Mouse (Mus musculus) right cerebral cortex, postnatal 14 days (tissue): ENCODE results near the gene Bcas3.

Experiments used
- DNase-seq: peaks from one replicate; pipeline ENCODE4 v3.0.0; 2022

Bcas3 gene

DNA sequence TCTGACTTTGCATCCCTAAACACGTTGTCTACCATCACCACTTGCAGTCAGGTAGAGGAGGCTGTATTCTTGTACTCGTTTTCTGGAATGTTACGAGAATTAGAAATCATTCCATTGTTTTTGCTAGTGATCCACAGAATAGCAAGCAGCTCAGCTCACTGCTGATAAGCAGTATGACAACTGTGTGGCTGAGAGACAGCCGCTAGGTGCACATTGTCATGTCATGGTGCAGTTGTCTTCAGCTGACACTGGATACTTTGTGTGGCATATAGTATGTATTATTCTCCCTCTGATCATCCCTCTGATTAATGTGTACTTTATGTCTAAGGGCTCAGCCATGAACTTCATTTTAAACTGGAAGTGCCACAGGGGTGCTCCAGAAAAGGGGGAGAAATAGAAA, 190.3 kb downstream of the Bcas3 start:
- no peak for DNase-seq

DNA sequence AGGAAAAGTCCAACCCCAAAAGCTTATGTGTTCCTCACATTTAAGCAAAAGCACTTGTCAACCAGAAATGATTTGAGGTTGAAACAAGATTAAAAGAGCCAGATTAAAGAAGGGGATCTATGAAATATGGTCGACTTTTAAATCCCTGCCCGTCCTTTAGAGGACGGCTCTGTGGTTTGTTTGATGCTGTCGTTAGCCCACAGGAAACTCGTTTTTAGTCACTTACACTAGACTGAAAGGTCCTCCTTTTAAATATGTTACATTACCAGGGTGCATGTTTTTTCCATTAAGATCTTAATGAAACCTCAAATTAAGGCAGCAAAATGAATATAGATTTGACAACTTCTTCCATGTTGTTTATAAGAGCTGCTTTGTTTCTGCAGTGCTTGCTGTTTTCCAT, 192.6 kb downstream of the Bcas3 start:
- DNase-seq, result no peak

DNA sequence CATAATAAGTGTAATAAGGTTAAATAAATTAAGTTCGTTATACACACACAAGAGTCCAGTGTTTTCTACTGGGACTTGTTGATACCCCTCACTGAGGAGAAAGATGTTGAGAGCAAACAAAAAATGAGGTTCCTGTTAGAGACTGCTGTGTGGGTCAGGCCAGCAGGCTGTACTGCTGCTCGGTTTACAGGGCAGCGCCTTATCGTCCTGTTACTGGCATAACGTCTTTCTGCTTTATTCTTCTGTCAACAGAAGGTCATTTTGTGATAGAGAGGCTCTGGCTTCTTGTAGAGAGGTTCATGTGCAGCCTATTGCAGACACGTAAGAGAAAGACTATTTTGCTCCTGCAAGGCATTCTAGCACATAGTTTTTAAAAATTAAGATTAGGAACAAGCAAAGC, 195.0 kb downstream of the Bcas3 start:
- DNase-seq, result no peak

DNA sequence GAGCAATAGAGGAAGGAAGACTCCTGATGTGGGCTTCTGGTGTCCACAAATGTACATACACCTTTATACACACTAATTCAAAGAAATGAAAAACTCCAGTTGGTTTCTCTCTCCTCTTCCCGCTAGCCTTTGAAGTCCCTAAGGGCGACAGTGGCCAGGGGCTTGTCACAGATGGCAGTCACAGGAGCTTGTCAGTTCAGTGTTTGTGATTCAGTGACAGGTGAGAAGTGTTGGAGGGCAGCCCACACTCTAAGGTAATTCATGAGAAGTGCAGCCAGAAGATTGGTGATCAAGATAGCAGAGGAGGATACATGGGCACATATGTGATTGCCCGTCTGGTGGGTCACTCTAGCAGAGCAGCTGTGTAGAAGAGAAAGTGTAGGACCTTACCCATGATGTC, 196.7 kb downstream of the Bcas3 start:
- DNase-seq, result no peak

DNA sequence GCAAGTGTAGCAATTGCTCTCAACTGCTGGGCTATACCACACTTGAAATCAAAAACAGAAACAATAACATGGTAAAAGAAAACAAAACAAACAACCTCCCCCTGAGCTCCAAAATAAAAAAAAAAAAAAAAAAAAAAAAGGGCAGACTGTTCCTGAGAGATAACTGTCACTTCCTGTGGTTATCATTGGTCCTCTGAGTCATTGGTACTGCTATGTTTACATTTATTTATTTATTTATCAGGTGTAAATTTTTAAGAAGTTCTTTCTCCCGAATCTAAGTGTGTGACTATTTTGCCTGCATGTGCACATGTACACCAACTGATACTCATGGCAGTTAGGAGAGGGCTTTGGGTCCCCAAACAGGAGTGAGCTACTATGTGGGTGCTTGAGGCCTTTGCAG, 202.1 kb downstream of the Bcas3 start:
- DNase-seq, result no peak

DNA sequence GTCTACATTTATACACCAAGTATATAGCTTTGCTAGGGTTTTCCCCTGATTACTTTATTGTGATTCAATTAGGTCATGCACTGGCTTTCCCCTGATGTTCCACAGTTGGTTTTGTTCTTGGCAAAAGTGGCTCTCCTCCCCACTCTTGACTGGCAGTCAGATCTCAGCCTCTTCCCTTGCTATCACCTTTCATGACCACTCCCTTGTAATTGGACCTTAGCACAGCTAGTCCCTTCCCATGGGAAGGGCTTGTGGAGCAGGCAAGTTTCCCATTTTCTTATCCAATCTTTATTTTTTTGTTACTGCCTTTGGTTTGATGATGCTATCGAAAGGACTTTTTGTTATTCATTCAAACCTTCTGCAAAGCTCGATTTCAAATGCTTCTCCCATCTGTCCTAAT, 202.8 kb downstream of the Bcas3 start:
- DNase-seq, result no peak

DNA sequence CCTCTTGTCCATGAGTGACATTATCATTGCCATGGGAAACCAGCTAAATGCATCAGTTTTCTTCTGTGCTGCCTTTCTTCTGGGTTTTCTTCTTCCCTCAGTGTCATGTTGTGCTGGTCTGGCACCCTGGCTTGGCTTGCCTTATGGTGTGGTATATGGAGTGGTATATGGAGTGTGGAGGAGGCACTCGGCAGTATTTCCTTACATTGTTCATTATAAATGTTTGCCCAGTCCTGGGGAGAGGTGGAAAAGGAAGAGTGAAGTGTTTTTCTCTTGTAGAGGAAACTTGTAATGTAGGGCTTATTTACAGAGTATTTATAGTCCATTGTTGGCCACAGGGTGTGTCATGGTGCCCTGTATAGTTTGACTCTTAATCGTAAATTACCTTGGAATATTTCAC, 212.1 kb downstream of the Bcas3 start:
- no peak for DNase-seq

DNA sequence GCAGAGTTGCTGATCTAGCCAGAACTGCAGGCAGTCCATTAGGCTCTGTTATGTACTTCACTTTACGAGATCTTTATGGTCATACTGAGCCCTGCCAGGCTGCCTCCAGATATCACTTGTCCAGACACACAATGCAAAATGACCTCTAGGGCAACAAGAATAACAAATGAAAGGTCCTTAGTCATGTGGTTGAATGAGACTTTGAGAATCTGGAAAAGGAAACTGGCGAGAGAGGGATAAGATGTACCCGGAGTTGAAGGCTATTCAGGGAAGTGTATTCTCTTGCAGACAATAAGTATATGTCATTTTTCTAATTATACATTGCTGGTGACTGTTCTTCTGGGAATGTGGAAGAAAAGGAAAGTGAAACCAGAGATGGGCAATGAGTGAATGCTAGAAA, 218.1 kb downstream of the Bcas3 start:
- DNase-seq, result no peak

DNA sequence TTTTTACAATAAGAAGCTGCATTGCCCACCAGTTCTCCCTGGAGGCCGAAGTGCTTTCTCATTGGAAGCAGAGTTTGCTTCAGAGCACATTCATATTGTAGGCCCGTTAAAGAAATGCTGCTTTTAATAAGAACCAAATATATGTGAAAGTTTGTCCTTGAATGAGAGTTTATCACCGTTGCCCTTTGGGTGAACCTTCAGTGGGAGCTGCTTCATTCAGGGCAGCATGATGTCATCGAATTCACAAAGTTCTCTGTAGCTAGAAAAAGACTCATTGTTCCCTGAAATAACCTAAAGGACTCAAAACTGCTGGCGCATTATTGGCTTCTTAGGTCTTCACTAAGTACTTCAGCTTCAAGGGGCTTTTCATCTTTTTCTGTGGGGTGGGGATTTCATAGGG, 219.0 kb downstream of the Bcas3 start:
- DNase-seq, result no peak

DNA sequence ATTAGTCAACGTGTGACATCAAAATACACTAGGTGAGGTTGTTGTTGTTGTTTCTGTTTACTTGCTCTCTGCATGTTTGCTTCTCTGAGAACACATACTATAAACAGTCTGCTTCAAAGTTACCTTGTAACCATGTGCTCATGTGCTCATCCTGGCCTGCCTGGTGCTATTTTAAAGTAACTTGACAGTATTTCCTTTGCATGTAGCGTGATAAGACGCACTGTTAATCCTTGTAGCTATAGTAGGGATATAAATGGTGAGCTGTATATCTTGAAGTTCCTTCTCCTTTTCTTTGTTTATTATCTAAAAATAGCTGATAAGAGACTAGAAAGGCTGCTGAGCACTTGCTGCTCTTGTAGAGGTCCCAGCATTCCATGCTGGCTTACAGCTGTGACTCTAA, 219.6 kb downstream of the Bcas3 start:
- DNase-seq, result no peak

DNA sequence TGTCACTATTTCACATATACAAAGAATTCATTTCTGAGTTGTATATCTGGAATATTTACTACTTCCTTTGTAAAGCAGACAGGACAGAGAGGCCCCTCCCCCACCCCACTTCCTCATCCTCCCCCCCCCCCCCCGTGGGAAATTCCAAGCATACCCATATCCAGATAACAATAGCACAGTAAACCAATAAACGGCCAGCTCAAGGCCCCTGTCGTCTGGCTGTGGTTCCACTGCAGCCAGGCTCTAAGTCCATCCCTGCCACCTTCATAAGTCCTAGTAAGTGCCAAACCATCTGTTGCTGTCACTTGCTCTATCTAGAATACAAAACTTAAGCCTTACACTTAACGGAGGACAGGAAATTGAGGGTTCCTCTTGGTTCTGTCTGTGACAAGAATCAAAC, 221.5 kb downstream of the Bcas3 start:
- no peak for DNase-seq

DNA sequence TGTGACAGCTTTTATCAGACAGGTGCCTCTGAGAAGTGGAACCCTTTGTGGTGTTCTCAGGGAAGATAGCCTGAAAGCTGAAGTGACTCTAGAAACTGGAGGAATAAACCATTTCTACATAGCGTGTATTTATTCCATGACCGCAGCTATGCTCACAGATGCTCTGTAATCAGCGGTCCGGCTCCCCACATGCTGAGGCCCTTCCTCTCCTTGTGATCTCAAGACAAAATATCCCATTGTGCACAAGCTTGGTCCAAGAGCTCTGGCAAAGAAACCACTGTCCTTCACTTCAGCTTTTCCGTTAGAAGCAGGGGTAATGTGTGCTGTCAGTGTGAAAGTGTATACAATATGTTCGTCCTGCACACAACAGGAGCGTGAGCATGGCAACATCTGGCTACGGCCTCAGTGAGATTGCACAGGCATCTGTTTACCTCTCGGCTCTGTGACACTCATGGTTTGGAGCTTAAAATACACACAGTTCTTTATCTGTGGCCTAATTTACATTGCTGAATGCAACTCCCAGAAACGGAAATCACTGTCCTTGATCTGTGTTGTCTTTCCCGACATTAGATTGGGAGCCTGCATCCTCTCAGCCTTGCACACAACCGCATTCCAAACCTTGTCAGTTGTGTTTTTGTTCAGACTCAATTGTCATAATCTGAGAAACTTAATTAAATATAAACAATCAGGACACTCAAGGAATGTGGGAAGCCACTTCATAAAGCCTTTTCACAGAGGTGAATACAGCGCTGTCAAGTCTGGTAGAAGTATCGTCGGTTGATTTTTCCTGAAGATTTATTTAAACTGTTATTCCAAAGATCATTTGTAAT, 225.1 kb downstream of the Bcas3 start:
- DNase-seq, result no peak

DNA sequence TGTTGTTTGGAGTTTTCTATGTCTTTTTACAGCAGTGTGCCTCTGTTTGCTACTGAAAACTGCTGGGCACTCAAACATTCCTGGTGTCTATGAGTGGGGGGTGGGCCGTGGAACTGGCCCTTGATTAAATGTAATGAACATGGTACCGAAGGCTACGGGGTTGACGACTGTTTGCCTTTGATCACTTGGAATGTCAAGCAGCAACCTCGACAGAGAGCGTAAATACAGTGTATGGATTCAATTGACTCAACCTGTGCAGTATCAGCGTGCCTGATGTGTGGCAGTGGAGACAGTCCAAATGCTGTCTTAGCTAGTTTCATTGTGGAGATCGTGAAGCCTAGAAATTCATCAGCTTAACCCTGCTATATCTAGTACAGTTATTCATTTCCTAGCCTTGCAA, 231.1 kb downstream of the Bcas3 start:
- no peak for DNase-seq

DNA sequence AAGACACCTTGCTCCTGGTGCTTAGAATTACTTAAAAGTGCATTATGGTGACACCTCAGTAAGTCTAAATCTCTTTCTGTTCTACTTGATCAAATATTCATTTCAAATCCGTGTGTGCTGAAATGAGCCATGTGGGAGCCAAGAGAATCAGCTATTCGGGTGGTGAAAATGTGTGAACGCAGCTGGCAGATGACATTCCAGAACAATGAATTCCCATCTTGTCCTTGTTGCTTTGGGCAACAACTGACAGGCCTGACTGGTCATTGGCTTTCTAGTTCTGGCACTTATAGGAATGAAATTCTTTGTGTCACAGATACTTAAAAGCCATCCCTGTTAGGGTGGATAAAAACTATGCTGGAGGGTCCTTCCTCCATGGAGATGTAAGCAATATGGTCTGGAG, 240.7 kb downstream of the Bcas3 start:
- no peak for DNase-seq

DNA sequence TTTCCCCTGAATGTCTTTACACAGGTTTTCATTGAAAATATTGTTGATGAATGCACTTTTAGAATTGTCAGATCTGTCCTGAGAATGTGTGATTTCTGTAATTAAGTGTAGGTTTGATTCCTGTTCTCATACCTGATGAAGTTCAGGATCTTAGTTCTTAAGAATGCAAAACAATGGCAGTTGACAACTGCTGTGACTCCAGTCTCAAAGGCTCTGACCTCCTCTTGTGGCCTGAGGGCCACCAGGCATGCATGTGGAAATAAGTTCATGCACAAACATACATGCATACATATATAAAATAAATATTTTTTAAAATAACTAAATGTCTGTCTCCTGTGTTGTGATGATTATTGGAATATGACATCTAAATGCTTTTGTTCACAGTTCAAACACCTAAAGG, 246.3 kb downstream of the Bcas3 start:
- DNase-seq, result no peak

DNA sequence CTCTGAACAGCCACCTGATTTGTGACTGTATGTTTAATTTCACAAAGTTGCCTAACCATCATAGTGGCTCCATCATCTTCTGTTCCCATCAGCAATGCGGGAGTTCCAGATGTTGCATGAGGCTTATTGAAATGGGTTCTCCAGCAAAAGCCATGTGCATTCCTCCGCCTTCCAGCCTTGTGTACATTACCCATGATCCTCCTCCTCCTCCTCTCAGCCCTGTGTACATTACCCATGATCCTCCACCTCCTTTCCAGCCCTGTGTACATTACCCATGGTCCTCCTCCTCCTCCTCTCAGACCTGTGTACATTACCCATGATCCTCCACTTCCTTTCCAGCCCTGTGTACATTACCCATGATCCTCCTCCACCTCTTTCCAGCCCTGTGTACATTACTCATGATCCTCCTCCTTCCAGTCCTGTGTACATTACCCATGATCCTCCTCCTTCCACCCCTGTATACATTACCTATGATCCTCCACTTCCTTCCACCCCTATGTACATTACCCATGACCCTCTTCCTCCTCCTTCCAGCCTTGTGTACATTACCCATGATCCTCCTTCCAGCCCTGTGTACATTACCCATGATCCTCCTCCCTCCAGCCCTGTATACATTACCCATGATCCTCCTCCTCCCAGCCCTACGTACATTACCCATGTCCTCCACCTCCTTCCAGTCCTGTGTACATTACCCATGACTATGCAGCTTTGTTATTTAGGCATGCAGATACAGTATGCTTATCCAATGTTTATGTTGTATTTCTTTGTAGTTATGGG, 250.8 kb downstream of the Bcas3 start:
- DNase-seq, result no peak

DNA sequence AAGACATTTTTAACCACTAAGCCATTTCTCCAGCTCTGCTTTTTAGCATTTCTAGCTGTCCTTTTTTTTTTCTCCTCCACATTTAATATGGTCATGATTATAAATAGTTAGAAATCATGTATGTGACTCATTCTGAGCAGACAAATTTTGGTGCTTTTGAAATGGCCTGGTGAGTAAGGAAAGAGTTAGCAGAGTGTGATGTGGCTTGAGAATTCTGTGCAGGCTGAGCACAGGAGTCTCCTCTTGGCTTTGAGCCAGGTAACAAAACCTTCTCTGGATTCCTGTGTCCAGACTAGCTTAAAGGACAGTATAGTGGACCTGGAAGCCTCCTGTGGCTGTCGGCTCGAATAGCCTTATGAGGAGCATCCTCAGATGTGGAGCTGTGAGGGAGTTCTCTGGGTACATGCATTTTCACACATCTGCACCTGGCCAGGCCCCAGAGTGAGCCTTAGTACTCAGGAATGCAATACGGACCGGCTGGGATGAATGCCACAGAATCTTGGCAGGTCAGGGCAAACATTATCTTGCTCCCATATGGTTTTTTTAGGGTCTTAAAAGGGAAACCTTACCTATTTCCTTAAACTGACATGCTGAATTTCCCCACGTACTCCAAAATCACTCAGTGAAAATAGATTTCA, 256.5 kb downstream of the Bcas3 start:
- DNase-seq, result no peak

DNA sequence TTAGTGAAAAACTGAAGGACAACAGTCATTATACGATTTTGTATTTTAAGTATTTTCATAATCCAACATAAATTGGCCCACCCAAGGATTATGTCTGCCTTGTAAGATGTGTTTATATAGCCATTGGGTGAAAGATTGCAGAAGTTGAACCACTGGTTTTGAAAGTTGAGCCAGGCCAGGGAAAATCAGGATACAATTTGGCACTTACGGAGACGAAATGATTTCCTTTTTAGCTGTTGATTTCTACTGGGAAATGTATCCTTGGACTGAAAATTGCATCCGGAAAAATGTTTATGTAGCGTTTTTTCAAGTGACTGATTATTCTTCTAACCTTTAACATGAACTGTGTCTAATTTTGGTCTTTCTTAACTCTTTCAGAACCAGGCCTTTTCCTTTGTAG, 260.1 kb downstream of the Bcas3 start:
- no peak for DNase-seq

DNA sequence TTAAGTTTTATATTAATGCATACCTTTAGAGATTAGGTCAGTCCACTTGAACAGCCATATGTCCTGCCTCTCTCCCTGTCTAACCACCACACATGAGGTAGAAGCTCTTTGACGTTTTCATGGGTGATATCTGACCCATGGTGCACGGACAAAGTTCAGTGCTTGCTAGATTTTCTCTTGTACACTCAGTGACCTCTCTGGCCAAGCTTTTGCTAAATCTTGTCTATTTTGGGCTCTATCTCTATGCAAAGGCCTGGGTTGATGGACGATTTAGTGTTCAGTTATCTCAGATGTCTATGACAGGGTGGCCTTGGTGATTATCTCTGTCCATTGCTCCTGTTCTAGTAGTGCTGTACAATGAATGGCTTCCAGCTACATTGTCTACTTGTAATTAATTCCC, 260.6 kb downstream of the Bcas3 start:
- no peak for DNase-seq

DNA sequence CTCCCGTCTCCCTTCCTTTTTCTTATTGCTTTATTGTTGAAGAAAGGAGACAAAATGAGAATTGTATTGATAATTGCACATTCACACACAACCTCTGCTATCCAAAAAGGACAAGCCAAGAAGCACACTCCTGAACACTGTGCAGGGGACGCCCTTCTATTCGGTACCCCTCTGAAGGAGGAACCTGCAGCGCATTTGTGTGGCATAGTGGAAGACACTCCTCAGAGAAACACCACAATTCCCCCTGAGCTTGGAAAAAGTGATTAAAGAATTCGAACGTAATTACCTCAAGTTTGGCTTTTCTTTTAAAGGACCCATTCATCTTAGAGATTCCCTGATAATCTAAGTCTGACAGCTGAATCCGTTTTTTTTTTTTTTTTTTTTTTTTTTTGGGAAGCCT, 261.5 kb downstream of the Bcas3 start:
- DNase-seq, result no peak

DNA sequence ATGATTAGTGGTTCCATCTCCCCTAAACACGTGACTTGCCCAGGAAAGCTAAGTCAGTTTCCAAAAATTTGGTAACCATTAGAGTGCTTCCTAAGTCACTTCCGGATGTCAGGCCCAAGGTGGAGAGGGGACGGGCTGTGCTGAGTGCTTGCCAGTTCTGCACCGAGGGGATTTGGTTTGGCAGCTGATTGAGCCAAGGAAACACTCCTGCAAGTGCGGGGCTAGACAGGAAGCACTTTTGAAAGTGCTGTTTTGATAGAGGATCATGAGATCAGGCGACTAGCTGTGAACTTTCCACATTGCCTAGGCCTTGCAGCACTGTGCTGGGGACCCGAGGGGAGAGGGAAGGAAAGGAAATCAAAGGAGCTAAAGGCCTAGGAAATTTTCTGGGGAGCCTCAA, 262.5 kb downstream of the Bcas3 start:
- no peak for DNase-seq

DNA sequence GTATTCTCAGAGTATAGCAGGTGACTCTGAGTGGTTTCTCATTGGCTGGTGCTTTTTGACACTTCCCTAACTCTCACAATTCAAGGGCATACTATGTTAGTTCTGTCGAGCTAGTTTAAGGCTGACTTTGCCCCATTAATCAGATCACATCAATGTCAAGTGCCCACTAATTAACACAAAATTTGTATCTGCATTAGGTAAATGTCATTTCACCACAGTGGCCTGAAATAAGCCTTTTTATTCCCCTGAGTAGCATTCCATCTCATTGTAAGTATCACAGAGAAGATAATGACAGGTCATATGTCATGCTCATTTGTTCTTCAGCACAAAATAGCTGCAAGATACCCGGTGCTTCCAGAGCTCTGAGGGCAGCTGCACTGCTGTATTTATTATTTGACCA, 268.5 kb downstream of the Bcas3 start:
- DNase-seq, result no peak

DNA sequence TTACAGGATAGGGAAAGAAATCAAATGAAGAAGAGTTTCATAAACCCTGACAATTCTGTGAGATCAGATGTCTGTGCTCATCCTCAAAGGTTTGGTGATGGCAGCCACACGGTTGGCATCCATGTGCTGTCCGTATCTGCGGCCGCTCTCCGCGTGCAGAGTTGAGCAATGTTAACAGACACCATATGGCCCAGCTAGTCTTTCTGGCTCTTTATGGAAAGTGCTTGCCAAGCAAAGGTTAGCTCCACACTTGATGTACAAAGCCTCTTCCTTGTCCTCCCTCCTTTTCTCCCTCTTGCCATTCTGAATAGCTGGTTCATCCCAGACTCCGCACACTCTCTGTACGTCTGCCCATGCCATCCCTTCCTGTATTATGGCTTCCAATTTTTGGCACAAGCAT, 269.0 kb downstream of the Bcas3 start:
- DNase-seq, result no peak

DNA sequence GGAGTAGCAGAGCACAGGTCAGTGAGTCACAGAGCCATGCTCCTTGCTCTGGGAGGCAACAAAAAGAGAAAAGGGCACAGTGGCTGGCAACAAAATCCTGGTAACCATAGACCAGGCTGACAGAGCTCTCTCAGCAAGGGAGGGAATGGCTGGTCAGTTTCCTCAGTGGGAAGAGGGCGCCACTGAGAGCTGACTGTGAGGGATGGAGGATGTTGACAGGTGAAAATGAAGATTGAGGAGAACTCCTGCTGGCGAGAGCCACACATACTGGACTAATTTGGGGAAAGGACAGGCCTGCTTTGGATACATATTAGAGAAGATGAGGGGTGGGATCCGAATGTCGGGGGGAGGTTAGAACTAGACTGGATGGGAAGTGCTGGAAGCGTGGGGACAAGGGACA, 272.2 kb downstream of the Bcas3 start:
- no peak for DNase-seq
